Mouse (Mus musculus): Measurements from ENCODE around the gene Ankdd1b.

The Ankdd1b gene

GRCm38 (mm10) chr13:96454288-96454687, 16.7 kb downstream of the Ankdd1b start:
- no peak for DNase-seq (ENCODE audit: extremely low spot score)

GRCm38 (mm10) chr13:96452621-96453020, 18.4 kb downstream of the Ankdd1b start:
- DNase-seq (ENCODE audit: extremely low spot score): no peak

GRCm38 (mm10) chr13:96451386-96452140, 19.4 kb downstream of the Ankdd1b start:
- DNase-seq (ENCODE audit: extremely low spot score): no peak

GRCm38 (mm10) chr13:96450869-96451268, 20.1 kb downstream of the Ankdd1b start:
- no peak for DNase-seq (ENCODE audit: extremely low spot score)

GRCm38 (mm10) chr13:96450205-96450856, 20.7 kb downstream of the Ankdd1b start:
- DNase-seq (ENCODE audit: extremely low spot score): no peak

- no peak for DNase-seq (ENCODE audit: extremely low spot score)
Measured at GRCm38 (mm10) chr13:96440436-96440835, 30.6 kb downstream of the Ankdd1b start.

GRCm38 (mm10) chr13:96436921-96437320, 34.1 kb downstream of the Ankdd1b start:
- no peak for DNase-seq (ENCODE audit: extremely low spot score)

- peak; percentile 35 for DNase-seq (ENCODE audit: extremely low spot score)
Measured at GRCm38 (mm10) chr13:96435793-96436192, 35.2 kb downstream of the Ankdd1b start.

- peak; percentile 22 for DNase-seq (ENCODE audit: extremely low spot score)
Measured at GRCm38 (mm10) chr13:96434899-96435331, 36.1 kb downstream of the Ankdd1b start.

GRCm38 (mm10) chr13:96433648-96434190, 37.3 kb downstream of the Ankdd1b start:
- DNase-seq (ENCODE audit: extremely low spot score): no peak

GRCm38 (mm10) chr13:96433041-96433440, 38.0 kb downstream of the Ankdd1b start:
- no peak for DNase-seq (ENCODE audit: extremely low spot score)

- no peak for DNase-seq (ENCODE audit: extremely low spot score)
Measured at GRCm38 (mm10) chr13:96432376-96432811, 38.6 kb downstream of the Ankdd1b start.

GRCm38 (mm10) chr13:96431595-96432156, 39.3 kb downstream of the Ankdd1b start:
- DNase-seq (ENCODE audit: extremely low spot score): peak; percentile 87

- no peak for DNase-seq (ENCODE audit: extremely low spot score)
Measured at GRCm38 (mm10) chr13:96428531-96428930, 42.5 kb downstream of the Ankdd1b start.

- DNase-seq (ENCODE audit: extremely low spot score): no peak
Measured at GRCm38 (mm10) chr13:96426044-96426443, 45.0 kb downstream of the Ankdd1b start.

GRCm38 (mm10) chr13:96424496-96425274, 46.3 kb downstream of the Ankdd1b start:
- DNase-seq (ENCODE audit: extremely low spot score): no peak

- no peak for DNase-seq (ENCODE audit: extremely low spot score)
Measured at GRCm38 (mm10) chr13:96421230-96421629, 49.8 kb downstream of the Ankdd1b start.

- DNase-seq (ENCODE audit: extremely low spot score): no peak
Measured at GRCm38 (mm10) chr13:96418487-96418886, 52.5 kb downstream of the Ankdd1b start.

- no peak for DNase-seq (ENCODE audit: extremely low spot score)
Measured at GRCm38 (mm10) chr13:96417261-96417813, 53.7 kb downstream of the Ankdd1b start.

GRCm38 (mm10) chr13:96416380-96416779, 54.6 kb downstream of the Ankdd1b start:
- DNase-seq (ENCODE audit: extremely low spot score): no peak

- DNase-seq (ENCODE audit: extremely low spot score): no peak
Measured at GRCm38 (mm10) chr13:96414384-96414783, 56.6 kb downstream of the Ankdd1b start.

Data from embryo, embryonic 9.5 days (tissue).